Mouse (Mus musculus) CD8-positive naive resting alpha-beta T cell, adult 57 days (primary cell): ENCODE measurements around the gene Spo11. TPM values are rescaled to one million over a fixed set of nuclear protein-coding genes. Genes with fewer than 3 reads are reported as not detected.

ENCODE experiments used
- total RNA-seq: library from RNA; stranded (reverse); gene quantifications from one replicate; pipeline ENCODE4 v1.2.4, GENCODE M21; 2023

The Spo11 gene
- total RNA-seq, result 0.86 TPM

GRCm38 (mm10) chr2:172977409-172978130 lies at the start of gene Spo11:
Gene Spo11, plus strand, starts transcription at chr2:172977700.

GRCm38 (mm10) chr2:172940003-172940798 lies 37.3 kb upstream of the Spo11 start, which contains the start of gene Bmp7:
Gene Bmp7, minus strand, starts transcription at chr2:172940321.

GRCm38 (mm10) chr2:172999630-173000284 lies 22.3 kb downstream of the Spo11 start, which contains the start of gene Rae1:
Gene Rae1, plus strand, starts transcription at chr2:173000117.

GRCm38 (mm10) chr2:173020430-173020829 lies 42.9 kb downstream of the Spo11 start, which contains the start of gene Rbm38:
Gene Rbm38, plus strand, starts transcription at chr2:173020498.

Other genes starting within 250 kb of the Spo11 start
- 0.18 TPM for gene Bmp7, start 37.4 kb upstream of the Spo11 start, total RNA-seq
- 118 TPM for gene Rae1, start 22.4 kb downstream of the Spo11 start, total RNA-seq
- gene Rbm38, start 42.8 kb downstream of the Spo11 start, total RNA-seq, result 249 TPM
- gene Ctcfl, start 141.8 kb downstream of the Spo11 start, total RNA-seq, result not detected
- gene Pck1, start 175.3 kb downstream of the Spo11 start, total RNA-seq, result not detected
- 69.3 TPM for gene Zbp1, start 241.2 kb downstream of the Spo11 start, total RNA-seq